Mouse (Mus musculus) liver, postnatal 0 days (tissue): Measurements from ENCODE around the gene Def8.

Source experiments
- CTCF ChIP-seq: sonication (generic); IDR thresholded peaks from 2 replicates; pipeline ENCODE4 v1.5.1; 2016; ENCODE audit warnings: antibody characterized with exemption, low read depth
- EP300 ChIP-seq: IDR thresholded peaks from 2 replicates; pipeline ENCODE4 v1.6.1; 2016; ENCODE audit warnings: antibody characterized with exemption, low read depth, mild to moderate bottlenecking

- no peak for TF ChIP-seq CTCF
- TF ChIP-seq EP300 = no peak
Measured at GRCm38 (mm10) chr8:123504591-123505195, 81.4 kb downstream of the Def8 start.
